Mouse (Mus musculus): ENCODE measurements around the gene Sipa1l3.

Gene Sipa1l3

GRCm38 (mm10) chr7:29480590-29481344 lies 37.7 kb downstream of the Sipa1l3 start:
- DNase-seq (ENCODE audit: low read depth, low spot score), result no peak

- no peak for DNase-seq (ENCODE audit: low read depth, low spot score)
Observed at GRCm38 (mm10) chr7:29480183-29480582, 38.3 kb downstream of the Sipa1l3 start.

GRCm38 (mm10) chr7:29475005-29475404 lies 43.4 kb downstream of the Sipa1l3 start:
- no peak for DNase-seq (ENCODE audit: low read depth, low spot score)

GRCm38 (mm10) chr7:29471309-29471708 lies 47.1 kb downstream of the Sipa1l3 start:
- DNase-seq (ENCODE audit: low read depth, low spot score), result no peak

GRCm38 (mm10) chr7:29469602-29470344 lies 48.7 kb downstream of the Sipa1l3 start:
- DNase-seq (ENCODE audit: low read depth, low spot score), result no peak

- no peak for DNase-seq (ENCODE audit: low read depth, low spot score)
Observed at GRCm38 (mm10) chr7:29468593-29468992, 49.8 kb downstream of the Sipa1l3 start.

GRCm38 (mm10) chr7:29466585-29466984 lies 51.9 kb downstream of the Sipa1l3 start:
- DNase-seq (ENCODE audit: low read depth, low spot score), result no peak

- DNase-seq (ENCODE audit: low read depth, low spot score), result no peak
Observed at GRCm38 (mm10) chr7:29465736-29466135, 52.7 kb downstream of the Sipa1l3 start.

GRCm38 (mm10) chr7:29462820-29463219 lies 55.6 kb downstream of the Sipa1l3 start:
- DNase-seq (ENCODE audit: low read depth, low spot score), result no peak

- DNase-seq (ENCODE audit: low read depth, low spot score), result no peak
Observed at GRCm38 (mm10) chr7:29462178-29462577, 56.3 kb downstream of the Sipa1l3 start.

GRCm38 (mm10) chr7:29461557-29461956 lies 56.9 kb downstream of the Sipa1l3 start:
- DNase-seq (ENCODE audit: low read depth, low spot score), result no peak

GRCm38 (mm10) chr7:29458889-29459740 lies 59.3 kb downstream of the Sipa1l3 start:
- DNase-seq (ENCODE audit: low read depth, low spot score), result no peak

- no peak for DNase-seq (ENCODE audit: low read depth, low spot score)
Observed at GRCm38 (mm10) chr7:29457772-29458171, 60.7 kb downstream of the Sipa1l3 start.

GRCm38 (mm10) chr7:29456716-29457115 lies 61.7 kb downstream of the Sipa1l3 start:
- DNase-seq (ENCODE audit: low read depth, low spot score), result no peak

- no peak for DNase-seq (ENCODE audit: low read depth, low spot score)
Observed at GRCm38 (mm10) chr7:29455591-29455990, 62.9 kb downstream of the Sipa1l3 start.

GRCm38 (mm10) chr7:29454965-29455364 lies 63.5 kb downstream of the Sipa1l3 start:
- DNase-seq (ENCODE audit: low read depth, low spot score), result no peak

- DNase-seq (ENCODE audit: low read depth, low spot score), result no peak
Observed at GRCm38 (mm10) chr7:29452991-29453741, 65.3 kb downstream of the Sipa1l3 start.

- DNase-seq (ENCODE audit: low read depth, low spot score), result no peak
Observed at GRCm38 (mm10) chr7:29452381-29452780, 66.1 kb downstream of the Sipa1l3 start.

- DNase-seq (ENCODE audit: low read depth, low spot score), result no peak
Observed at GRCm38 (mm10) chr7:29450175-29450574, 68.3 kb downstream of the Sipa1l3 start.

- DNase-seq (ENCODE audit: low read depth, low spot score), result no peak
Observed at GRCm38 (mm10) chr7:29448830-29449229, 69.6 kb downstream of the Sipa1l3 start.

GRCm38 (mm10) chr7:29447147-29447829 lies 71.2 kb downstream of the Sipa1l3 start:
- DNase-seq (ENCODE audit: low read depth, low spot score), result no peak

Data from CD4-positive, CD25-positive, alpha-beta regulatory T cell, adult 2 months (primary cell).